Mouse (Mus musculus): ENCODE measurements around the gene Begain. TPM values are rescaled to one million over a fixed set of nuclear protein-coding genes. Genes with fewer than 3 reads are reported as not detected.
A peak's percentile ranks its signal among the peaks of the same experiment; 100 is the strongest.

Begain gene
- polyA plus RNA-seq, 1 experiment from 2014 or later = 0.39 TPM

DNA sequence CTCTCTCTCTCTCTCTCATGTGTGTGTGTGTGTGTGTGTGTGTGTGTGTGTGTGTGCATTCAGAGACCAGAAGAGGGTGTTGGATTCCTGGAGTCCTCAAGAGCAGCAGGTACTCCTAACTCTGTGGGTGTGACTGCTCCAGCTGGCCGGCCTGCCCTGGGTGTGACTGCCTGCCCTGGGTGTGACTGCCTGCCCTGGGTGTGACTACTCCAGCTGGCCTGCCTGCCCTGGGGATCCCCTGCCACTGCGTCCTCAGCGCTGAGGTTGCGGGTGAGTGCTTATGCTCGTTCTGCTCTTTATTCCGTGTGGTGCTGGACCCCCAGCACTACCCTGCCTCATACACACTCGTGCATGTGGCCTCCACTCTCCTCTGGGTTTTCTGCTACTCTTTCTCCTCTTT, 65.0 kb downstream of the Begain start:
- Histone ChIP-seq H3K4me1 (replicated peaks) (no peaks in the 10 kb centered on the region), H3K27me3 (no peaks in the 10 kb centered on the region), H3K27ac (no peak overlapping the region), H3K4me2 (no peak overlapping the region), H3K36me3 (no peaks in the 10 kb centered on the region), H3K9me3 (replicated peaks) (no peaks in the 10 kb centered on the region), H3K9ac (no peak overlapping the region), H3K4me3 (replicated peaks) (no peak overlapping the region)
- no peak for DNase-seq
- no peak for ATAC-seq (ENCODE audit: low read depth)
- WGBS (ENCODE audit: insufficient replicate concordance) = 57% methylated on average over 7 of the region's 7 CpGs

DNA sequence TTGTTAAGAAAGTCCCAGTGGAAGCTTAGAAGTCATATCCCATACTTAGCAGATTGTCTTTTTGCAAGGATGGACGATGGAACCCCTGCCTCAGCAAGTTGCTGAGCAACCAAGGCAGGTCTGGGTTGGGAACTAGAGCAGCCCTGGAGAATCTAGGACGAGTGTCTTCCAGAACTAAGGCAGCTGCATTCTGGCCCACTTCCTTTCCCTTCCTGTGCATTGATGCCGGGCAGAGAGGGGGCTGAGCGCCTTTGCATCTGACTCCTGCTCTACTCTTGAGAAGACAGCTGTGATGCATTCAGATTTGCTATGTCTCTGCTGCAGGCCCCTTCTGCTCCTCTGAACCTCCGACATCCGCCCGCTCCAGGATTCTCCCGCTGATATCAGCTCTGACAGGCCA, 70.8 kb downstream of the Begain start:
- ATAC-seq (ENCODE audit: low read depth) (no peak), DNase-seq (no peak)
- Histone ChIP-seq H3K36me3 (no peaks in the 10 kb centered on the region), H3K27me3 (no peaks in the 10 kb centered on the region), H3K9ac (no peak overlapping the region), H3K9me3 (replicated peaks) (no peaks in the 10 kb centered on the region), H3K4me3 (replicated peaks) (no peak overlapping the region), H3K27ac (no peak overlapping the region), H3K4me1 (replicated peaks) (no peaks in the 10 kb centered on the region), H3K4me2 (no peak overlapping the region)
- 71% methylated on average over 8 of the region's 8 CpGs for WGBS (ENCODE audit: insufficient replicate concordance)

GRCm38 (mm10) chr12:108995976-108996636, 71.9 kb downstream of the Begain start:
- DNase-seq (no peak), ATAC-seq (ENCODE audit: low read depth) (no peak)
- Histone ChIP-seq H3K36me3 (no peaks in the 10 kb centered on the region), H3K27me3 (no peaks in the 10 kb centered on the region), H3K27ac (no peak overlapping the region), H3K4me2 (no peak overlapping the region), H3K4me3 (replicated peaks) (no peak overlapping the region), H3K4me1 (replicated peaks) (no peaks in the 10 kb centered on the region), H3K9ac (no peak overlapping the region), H3K9me3 (replicated peaks) (no peaks in the 10 kb centered on the region)
- WGBS (ENCODE audit: insufficient replicate concordance) = 67% methylated on average over 12 of the region's 12 CpGs

- H3K4me2 ChIP-seq = 0 out of 2 replicates have a peak overlapping the region, but pooled peaks have one; percentile 15
- no peaks in the 10 kb centered on the region for H3K4me1 ChIP-seq (replicated peaks)
- ATAC-seq (ENCODE audit: low read depth) = 0 out of 2 replicates have a peak, but pooled peaks have one; percentile 23
Observed at GRCm38 (mm10) chr12:108994436-108995031, 73.5 kb downstream of the Begain start.

DNA sequence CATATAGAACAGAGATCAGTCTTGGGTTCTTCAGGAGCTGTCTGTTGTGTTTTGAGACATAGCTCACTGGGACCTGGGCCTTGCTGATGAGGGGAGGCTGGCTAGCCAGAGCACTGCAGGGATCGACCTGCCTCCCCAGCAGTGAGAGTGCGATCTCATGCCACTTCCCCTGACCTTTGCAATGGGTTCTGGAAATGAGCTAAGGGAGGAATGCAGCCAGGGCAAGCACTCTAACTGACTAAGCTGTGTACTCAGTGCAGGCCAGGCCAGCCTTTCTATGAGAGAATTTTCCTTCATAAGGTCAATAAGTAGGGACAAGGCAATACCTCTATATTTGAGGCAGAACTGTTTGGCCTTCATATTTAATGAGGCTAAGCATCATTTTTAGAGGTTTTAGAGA, 75.0 kb downstream of the Begain start:
- H3K4me2 ChIP-seq = no peak overlapping the region
- ATAC-seq (ENCODE audit: low read depth) = no peak
- no peak for DNase-seq
- 44% methylated on average over 2 of the region's 2 CpGs for WGBS (ENCODE audit: insufficient replicate concordance)
- no peak overlapping the region for H3K4me3 ChIP-seq (replicated peaks)
- H3K27me3 ChIP-seq = no peaks in the 10 kb centered on the region
- H3K9ac ChIP-seq = no peak overlapping the region
- no peak overlapping the region for H3K27ac ChIP-seq
- H3K9me3 ChIP-seq (replicated peaks) = no peaks in the 10 kb centered on the region
- no peaks in the 10 kb centered on the region for H3K4me1 ChIP-seq (replicated peaks)
- no peaks in the 10 kb centered on the region for H3K36me3 ChIP-seq

More at GRCm38 (mm10) chr12:108994436-108995031, 73.5 kb downstream of the Begain start:
- H3K9ac ChIP-seq = no peak overlapping the region
- no peak overlapping the region for H3K27ac ChIP-seq
- H3K36me3 ChIP-seq = no peaks in the 10 kb centered on the region
- H3K9me3 ChIP-seq (replicated peaks) = no peaks in the 10 kb centered on the region
- no peak overlapping the region for H3K4me3 ChIP-seq (replicated peaks)
- H3K27me3 ChIP-seq = no peaks in the 10 kb centered on the region
- peak; percentile 51 for DNase-seq
- WGBS (ENCODE audit: insufficient replicate concordance) = 11% methylated on average over 19 of the region's 19 CpGs

DNA sequence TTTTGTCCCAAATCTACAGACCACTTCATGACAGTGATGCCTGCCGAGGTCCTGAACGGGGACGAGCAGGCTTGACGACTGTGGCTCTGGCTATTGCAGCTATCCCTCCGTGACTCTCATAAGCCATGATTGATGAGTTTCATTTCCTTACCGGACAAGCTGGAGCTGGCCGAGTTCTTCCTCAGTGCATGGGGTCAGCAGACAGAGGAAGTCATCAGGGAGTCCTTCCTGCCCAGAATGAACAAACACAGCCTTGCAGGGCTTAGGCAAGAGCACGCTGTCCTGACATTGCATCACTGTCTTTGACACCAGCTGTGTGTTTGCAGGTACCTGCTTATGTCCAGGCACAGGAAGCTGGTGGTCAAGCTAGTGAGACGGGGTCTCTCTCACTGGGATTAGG, 77.6 kb downstream of the Begain start:
- DNase-seq = no peak
- WGBS (ENCODE audit: insufficient replicate concordance) = 13% methylated on average over 9 of the region's 9 CpGs
- Histone ChIP-seq H3K27ac (no peak overlapping the region), H3K4me3 (replicated peaks) (no peak overlapping the region), H3K27me3 (no peaks in the 10 kb centered on the region), H3K9ac (no peak overlapping the region), H3K4me1 (replicated peaks) (no peaks in the 10 kb centered on the region), H3K36me3 (no peaks in the 10 kb centered on the region), H3K9me3 (replicated peaks) (no peaks in the 10 kb centered on the region), H3K4me2 (no peak overlapping the region)
- ATAC-seq (ENCODE audit: low read depth) = peak; percentile 34; the same call in 1 of the 2 replicates

DNA sequence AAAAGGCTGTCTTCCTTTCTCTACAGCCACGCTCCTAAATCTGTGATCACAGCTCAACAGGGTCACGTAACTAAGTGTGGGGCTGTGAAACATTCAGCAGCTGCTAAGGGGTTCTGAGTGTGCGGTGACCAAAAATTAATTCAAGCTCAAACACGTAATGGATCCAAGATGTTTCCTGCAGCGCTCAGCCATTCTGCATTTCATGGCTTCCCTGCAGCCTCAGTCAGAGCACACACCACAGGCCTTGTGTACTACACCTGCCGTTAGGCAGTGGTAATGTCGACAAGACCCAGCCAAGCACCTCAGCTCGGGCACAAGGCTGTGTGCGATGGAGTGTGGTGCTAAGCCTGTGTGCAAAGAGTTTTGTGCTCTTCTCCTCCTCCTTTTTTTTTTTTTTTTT, 80.6 kb downstream of the Begain start:
- no peaks in the 10 kb centered on the region for H3K4me1 ChIP-seq (replicated peaks)
- H3K9me3 ChIP-seq (replicated peaks) = no peaks in the 10 kb centered on the region
- no peaks in the 10 kb centered on the region for H3K27me3 ChIP-seq
- ATAC-seq (ENCODE audit: low read depth) (no peak), DNase-seq (no peak)
- no peak overlapping the region for H3K27ac ChIP-seq
- H3K4me2 ChIP-seq = no peak overlapping the region
- WGBS (ENCODE audit: insufficient replicate concordance) = 77% methylated on average over 9 of the region's 9 CpGs
- H3K36me3 ChIP-seq = no peaks in the 10 kb centered on the region
- no peak overlapping the region for H3K4me3 ChIP-seq (replicated peaks)
- H3K9ac ChIP-seq = no peak overlapping the region

- DNase-seq = no peak
- Histone ChIP-seq H3K36me3 (no peaks in the 10 kb centered on the region), H3K27me3 (no peaks in the 10 kb centered on the region), H3K4me1 (replicated peaks) (no peaks in the 10 kb centered on the region), H3K9ac (no peak overlapping the region), H3K27ac (no peak overlapping the region), H3K4me3 (replicated peaks) (no peak overlapping the region), H3K9me3 (replicated peaks) (no peaks in the 10 kb centered on the region), H3K4me2 (no peak overlapping the region)
- no peak for ATAC-seq (ENCODE audit: low read depth)
- WGBS (ENCODE audit: insufficient replicate concordance) = 64% methylated on average over 6 of the region's 6 CpGs
Observed at GRCm38 (mm10) chr12:108985025-108985424, 83.0 kb downstream of the Begain start.

DNA sequence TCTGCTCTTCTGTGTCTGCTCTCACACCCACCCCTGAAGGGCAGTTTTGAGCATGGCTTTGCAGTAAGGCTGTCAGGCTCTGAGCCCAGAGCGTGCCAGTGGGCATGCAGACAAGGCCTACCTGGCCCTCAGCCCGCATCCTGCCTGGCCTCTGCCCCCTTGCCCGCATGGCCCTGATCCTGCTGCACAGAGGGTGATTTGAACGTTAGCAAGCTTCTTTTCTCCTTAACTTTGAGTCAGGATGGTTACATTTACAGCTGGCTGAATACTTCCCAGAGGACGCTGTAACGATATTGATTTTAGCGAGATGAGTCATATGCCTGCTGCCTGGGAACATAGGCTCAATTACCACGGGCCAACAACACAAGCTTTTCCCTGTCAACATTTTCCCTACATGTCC, 83.5 kb downstream of the Begain start:
- ATAC-seq (ENCODE audit: low read depth) (no peak), DNase-seq (no peak)
- Histone ChIP-seq H3K4me1 (replicated peaks) (no peaks in the 10 kb centered on the region), H3K27me3 (no peaks in the 10 kb centered on the region), H3K9ac (no peak overlapping the region), H3K4me3 (replicated peaks) (no peak overlapping the region), H3K9me3 (replicated peaks) (no peaks in the 10 kb centered on the region), H3K36me3 (no peaks in the 10 kb centered on the region), H3K4me2 (no peak overlapping the region), H3K27ac (no peak overlapping the region)
- 77% methylated on average over 8 of the region's 8 CpGs for WGBS (ENCODE audit: insufficient replicate concordance)

GRCm38 (mm10) chr12:108983496-108983895, 84.5 kb downstream of the Begain start:
- no peak for ATAC-seq (ENCODE audit: low read depth)
- 48% methylated on average over 6 of the region's 6 CpGs for WGBS (ENCODE audit: insufficient replicate concordance)

GRCm38 (mm10) chr12:108982684-108982960, 85.4 kb downstream of the Begain start:
- Histone ChIP-seq H3K36me3 (no peaks in the 10 kb centered on the region), H3K4me1 (replicated peaks) (no peaks in the 10 kb centered on the region), H3K4me2 (no peak overlapping the region), H3K27ac (no peak overlapping the region), H3K4me3 (replicated peaks) (no peak overlapping the region), H3K27me3 (no peaks in the 10 kb centered on the region), H3K9me3 (replicated peaks) (no peaks in the 10 kb centered on the region), H3K9ac (no peak overlapping the region)
- 68% methylated on average over 6 of the region's 6 CpGs for WGBS (ENCODE audit: insufficient replicate concordance)
- DNase-seq (no peak), ATAC-seq (ENCODE audit: low read depth) (no peak)

More at GRCm38 (mm10) chr12:108983496-108983895, 84.5 kb downstream of the Begain start:
- H3K9me3 ChIP-seq (replicated peaks) = no peaks in the 10 kb centered on the region
- no peaks in the 10 kb centered on the region for H3K4me1 ChIP-seq (replicated peaks)
- no peak overlapping the region for H3K27ac ChIP-seq
- no peaks in the 10 kb centered on the region for H3K27me3 ChIP-seq
- no peak overlapping the region for H3K4me3 ChIP-seq (replicated peaks)
- no peaks in the 10 kb centered on the region for H3K36me3 ChIP-seq
- DNase-seq = no peak
- no peak overlapping the region for H3K4me2 ChIP-seq
- H3K9ac ChIP-seq = no peak overlapping the region

All from liver, embryonic 13.5 days (tissue).